Mouse (Mus musculus) kidney, adult 2 months (tissue): ENCODE data around the gene Ranbp3l. TPM values are rescaled to one million over a fixed set of nuclear protein-coding genes. Genes with fewer than 3 reads are reported as not detected.

Experiments used
- DNase-seq: peaks from one replicate; pipeline ENCODE4 v3.0.0; 2021
- H3K27ac ChIP-seq: fragments of 200-500 bp; 2 replicates; pipeline ENCODE4 v1.5.1; 2012; ENCODE audit warnings: low read depth, low read length, control low read depth, inconsistent platforms; ENCODE audit not compliant: insufficient read depth
- H3K27me3 ChIP-seq: fragments of 200-500 bp; replicated peaks from 2 replicates; pipeline ENCODE4 v1.6.1; 2012; ENCODE audit warnings: mild to moderate bottlenecking, moderate library complexity, low read length, inconsistent platforms; ENCODE audit not compliant: control insufficient read depth, insufficient read depth
- H3K36me3 ChIP-seq: fragments of 200-500 bp; 2 replicates; pipeline ENCODE4 v1.6.1; 2012; ENCODE audit warnings: mild to moderate bottlenecking, moderate library complexity, low read length, inconsistent platforms; ENCODE audit not compliant: control insufficient read depth, insufficient read depth
- H3K4me1 ChIP-seq: fragments of 200-500 bp; 2 replicates; pipeline ENCODE4 v1.6.1; 2011; ENCODE audit warnings: low read length; ENCODE audit not compliant: control insufficient read depth, insufficient read depth
- H3K4me3 ChIP-seq: fragments of 200-500 bp; 2 replicates; pipeline ENCODE4 v1.5.1; 2011; ENCODE audit warnings: mild to moderate bottlenecking, low read depth, low read length, control low read depth; ENCODE audit not compliant: insufficient read depth
- CTCF ChIP-seq: fragments of 200-500 bp; conservative IDR thresholded peaks from 2 replicates; pipeline ENCODE4 v1.5.1; 2011; ENCODE audit warnings: low read depth, mild to moderate bottlenecking, control low read depth, low read length, moderate library complexity, mixed read lengths; ENCODE audit not compliant: insufficient read depth, insufficient read length
- POLR2A ChIP-seq: fragments of 200-500 bp; IDR thresholded peaks from one replicate; pipeline ENCODE4 v1.6.1; 2011; ENCODE audit warnings: low read depth, low read length, control low read depth
- WGBS: fragments of 180-500 bp; shearing (Covaris S2); methylation state at CpG from one replicate; pipeline ENCODE4 v1.1.7; 2018; 5-methylcytosine and 5-hydroxymethylcytosine counted together
- polyA plus RNA-seq: library from polyadenylated mRNA; depleted of rRNA; stranded (reverse); fragments of >200 nt; gene quantifications from 2 replicates; pipeline ENCODE4 v1.2.3, GENCODE M21; 2012; rRNA removed

The Ranbp3l gene
- polyA plus RNA-seq, 1 experiment = 26.1 TPM

- peaks cover 6% of the 10 kb centered on the region; the same call in 1 of the 2 replicates for H3K36me3 ChIP-seq
- H3K27ac ChIP-seq = no peak overlapping the region
- no peak for TF ChIP-seq CTCF
- no peak for TF ChIP-seq POLR2A
- H3K4me1 ChIP-seq = no peaks in the 10 kb centered on the region
- no peak for DNase-seq
- H3K27me3 ChIP-seq = no peaks in the 10 kb centered on the region
- 79% methylated on average over 10 of the region's 10 CpGs for WGBS
- no peak overlapping the region for H3K4me3 ChIP-seq
Measured at GRCm38 (mm10) chr15:9100446-9101077, 132.8 kb downstream of the Ranbp3l start.

DNA sequence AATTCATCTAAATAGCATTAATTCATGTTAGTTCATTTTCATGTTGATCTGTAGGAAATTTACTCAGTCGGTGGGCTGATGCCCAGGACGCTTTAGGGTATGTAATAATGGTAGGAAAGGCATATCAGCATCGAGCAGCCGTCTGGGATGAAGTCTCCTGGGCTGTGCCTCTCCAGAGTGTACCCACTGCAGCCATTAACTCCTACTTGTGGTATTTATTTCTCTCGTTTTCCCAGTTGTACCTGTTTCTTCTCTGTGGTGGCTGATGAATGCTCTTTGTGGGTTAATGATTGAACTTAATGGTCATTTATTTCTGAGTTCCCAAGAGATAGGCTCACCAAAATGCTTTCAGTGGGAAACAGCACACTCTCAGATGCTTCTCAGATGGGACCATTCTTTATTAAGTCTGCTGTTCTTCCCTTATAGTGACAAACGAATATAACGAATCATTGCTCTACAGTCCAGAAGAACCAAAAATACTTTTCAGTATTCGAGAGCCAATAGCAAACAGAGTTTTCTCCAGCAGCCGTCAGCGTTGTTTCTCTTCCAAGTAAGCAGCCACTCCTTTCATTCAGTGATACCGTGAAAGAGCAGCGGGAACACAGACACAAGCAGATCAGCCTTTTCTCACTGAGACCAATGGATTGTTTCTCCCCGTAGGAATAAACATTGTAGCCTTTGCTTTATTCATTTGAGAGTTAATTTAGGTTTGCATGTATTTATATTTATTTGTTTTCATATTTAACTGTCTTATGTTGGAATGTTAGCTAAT is 138.7 kb downstream of the Ranbp3l start:
- Histone ChIP-seq H3K27ac (no peak overlapping the region), H3K36me3 (peaks cover 8% of the 10 kb centered on the region; the same call in 1 of the 2 replicates), H3K27me3 (no peaks in the 10 kb centered on the region), H3K4me3 (no peak overlapping the region), H3K4me1 (no peaks in the 10 kb centered on the region; the same call in 1 of the 2 replicates)
- TF ChIP-seq CTCF (no peak), POLR2A (no peak)
- 47% methylated on average over 13 of the region's 13 CpGs for WGBS
- peak; percentile 38 for DNase-seq

DNA sequence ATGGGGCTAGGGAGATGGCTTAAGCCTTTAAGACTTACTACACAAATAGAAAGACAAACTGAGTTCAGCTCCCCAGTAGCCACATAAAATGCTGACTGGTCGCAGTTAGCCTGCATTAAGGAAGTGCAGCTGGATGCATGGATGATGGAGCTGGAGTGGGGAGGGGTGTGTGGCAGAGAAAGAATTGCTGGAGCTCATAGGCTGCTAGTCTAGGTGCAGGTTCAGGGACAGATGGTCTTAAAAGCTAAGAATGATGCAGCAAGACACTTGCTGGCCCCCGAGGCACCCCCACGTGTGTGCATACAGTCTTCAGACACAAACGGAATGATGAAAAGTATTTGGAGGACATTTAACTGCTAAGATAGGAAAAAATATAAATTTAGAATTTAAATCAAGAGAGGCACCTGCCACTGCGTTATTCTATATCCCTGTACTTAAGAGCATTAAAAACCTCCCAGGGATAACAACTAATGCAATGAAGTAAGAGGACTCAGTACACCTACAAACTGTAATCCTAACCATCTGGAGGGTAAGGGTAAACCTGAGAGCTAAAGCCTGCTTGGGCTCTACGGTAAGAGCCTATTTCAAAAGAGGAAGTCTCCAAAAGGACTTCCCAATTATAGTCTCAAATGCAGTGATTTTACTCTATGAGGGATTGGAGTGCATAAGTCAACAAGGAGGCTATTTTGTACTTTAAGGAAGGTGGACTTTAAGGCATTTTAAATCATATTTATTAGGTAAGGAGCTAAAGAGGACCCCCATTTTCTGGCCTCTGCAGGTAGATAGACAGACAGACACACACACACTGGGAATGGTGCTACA is 143.0 kb downstream of the Ranbp3l start:
- H3K27ac ChIP-seq = no peak overlapping the region
- WGBS = 80% methylated on average over 6 of the region's 6 CpGs
- H3K4me1 ChIP-seq = no peaks in the 10 kb centered on the region; the same call in 1 of the 2 replicates
- TF ChIP-seq POLR2A = no peak
- peaks cover 3% of the 10 kb centered on the region; the same call in 1 of the 2 replicates for H3K36me3 ChIP-seq
- no peak for DNase-seq
- H3K27me3 ChIP-seq = no peaks in the 10 kb centered on the region
- no peak overlapping the region for H3K4me3 ChIP-seq

DNA sequence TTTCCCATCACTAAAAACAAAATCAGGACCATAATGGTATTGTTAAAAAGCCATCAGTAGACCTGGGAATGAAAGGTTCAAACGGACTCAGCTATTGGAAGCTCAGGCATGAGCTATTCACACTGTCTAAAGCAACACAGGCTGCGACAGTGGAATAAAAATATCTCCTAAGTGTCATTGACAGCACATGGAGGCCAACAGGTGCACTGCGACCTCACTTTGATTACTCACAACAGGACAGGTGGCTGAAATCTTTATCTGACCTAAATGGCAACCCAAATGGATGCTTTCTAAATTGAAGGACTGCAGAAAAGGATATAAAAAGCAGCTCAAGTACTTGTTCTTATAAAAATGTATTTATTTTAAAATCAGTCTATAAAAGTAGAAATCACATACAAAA is 143.9 kb downstream of the Ranbp3l start:
- Histone ChIP-seq H3K4me3 (no peak overlapping the region), H3K27ac (no peak overlapping the region), H3K36me3 (peaks cover 3% of the 10 kb centered on the region; the same call in 1 of the 2 replicates), H3K27me3 (no peaks in the 10 kb centered on the region), H3K4me1 (no peaks in the 10 kb centered on the region)
- no peak for DNase-seq
- WGBS = 81% methylated on average over 3 of the region's 3 CpGs
- TF ChIP-seq POLR2A (no peak), CTCF (no peak)

DNA sequence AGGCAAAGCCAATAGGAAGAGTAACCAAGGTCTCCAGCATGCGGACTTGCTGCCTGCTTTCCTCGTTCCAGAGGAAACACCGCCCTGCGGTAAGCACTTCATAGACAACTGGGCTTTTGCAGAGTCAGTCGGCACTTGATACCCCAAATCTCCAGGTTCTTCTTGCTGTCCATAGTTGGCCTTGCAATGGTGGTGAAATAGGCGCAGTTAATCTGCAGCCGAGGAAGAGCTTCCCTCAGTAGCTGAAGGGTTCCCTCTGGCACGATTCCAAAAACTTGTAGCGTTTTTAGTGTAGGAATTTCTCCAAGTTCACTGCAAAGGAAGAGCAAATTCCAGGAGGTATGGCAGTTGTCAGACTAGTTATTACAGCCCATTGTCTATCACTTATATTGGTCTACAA is 145.8 kb downstream of the Ranbp3l start:
- Histone ChIP-seq H3K4me3 (no peak overlapping the region), H3K4me1 (0 out of 2 replicates have a peak, but pooled peaks cover 1% of the 10 kb centered on the region), H3K36me3 (no peaks in the 10 kb centered on the region; the same call in 1 of the 2 replicates), H3K27me3 (no peaks in the 10 kb centered on the region), H3K27ac (no peak overlapping the region)
- no peak for TF ChIP-seq POLR2A
- TF ChIP-seq CTCF = no peak
- no peak for DNase-seq
- 65% methylated on average over 9 of the region's 9 CpGs for WGBS

- 82% methylated on average over 4 of the region's 4 CpGs for WGBS
- H3K4me1 ChIP-seq = 0 out of 2 replicates have a peak, but pooled peaks cover 7% of the 10 kb centered on the region
- H3K27ac ChIP-seq = no peak overlapping the region
- H3K36me3 ChIP-seq = no peaks in the 10 kb centered on the region; the same call in 1 of the 2 replicates
- no peaks in the 10 kb centered on the region for H3K27me3 ChIP-seq
- no peak for DNase-seq
- H3K4me3 ChIP-seq = no peak overlapping the region
- no peak for TF ChIP-seq CTCF
- no peak for TF ChIP-seq POLR2A
Measured at GRCm38 (mm10) chr15:9114131-9114530, 146.4 kb downstream of the Ranbp3l start.

GRCm38 (mm10) chr15:9114599-9114998 is 146.8 kb downstream of the Ranbp3l start:
- 0 out of 2 replicates have a peak, but pooled peaks cover 8% of the 10 kb centered on the region for H3K4me1 ChIP-seq
- H3K4me3 ChIP-seq = no peak overlapping the region
- no peaks in the 10 kb centered on the region; the same call in 1 of the 2 replicates for H3K36me3 ChIP-seq
- TF ChIP-seq CTCF = no peak
- TF ChIP-seq POLR2A = no peak
- DNase-seq = peak; percentile 45
- no peak overlapping the region for H3K27ac ChIP-seq
- H3K27me3 ChIP-seq = no peaks in the 10 kb centered on the region
- WGBS = 68% methylated on average over 5 of the region's 5 CpGs

Other genes with a start within 250 kb of the Ranbp3l start
- gene Nadk2, start 103.3 kb downstream of the Ranbp3l start, polyA plus RNA-seq = 46.6 and 52.9 TPM in 2 replicates
- 21.2 and 32.4 TPM in 2 replicates for gene Lmbrd2, start 172.6 kb downstream of the Ranbp3l start, polyA plus RNA-seq
- gene Skp2, start 187.5 kb downstream of the Ranbp3l start, polyA plus RNA-seq = 0.92 and 1.0 TPM in 2 replicates